In genomic region chr6:99721032-99721431, GRCm38 (mm10) we compare ENCODE assay signal across 18 mouse cellular contexts. TPM values are rescaled to one million over a fixed set of nuclear protein-coding genes. Genes with fewer than 3 reads are reported as not detected.
"Had no signal": no experiment of that assay in that cellular context is flagged by ENCODE, and none has a peak within 500 bp of the region (broad histone marks: within the 10 kb centered on the region; RNA-seq: fewer than 3 reads in every experiment).

No protein-coding gene starts in this region.

- DNase-seq: gastrocnemius, postnatal 14 days; gastrocnemius, postnatal 36 days; heart, postnatal 10 days; heart, postnatal 4 days; kidney, adult 11 months; kidney, adult 2 months; kidney, adult 9 months; kidney, postnatal 14 days; kidney, postnatal 4 days; layer of hippocampus, postnatal 36 days; left cerebral cortex, postnatal 4 days had no signal

- ATAC-seq: hindbrain, postnatal 0 days; intestine, embryonic 16.5 days; liver, embryonic 12.5 days had no signal

RNA-seq across cellular contexts. Expression of gene Prok2, which starts 5.2 kb away (rescaled TPM):
- total RNA-seq: gastrocnemius, adult 8-10 months; gastrocnemius, postnatal 14 days; gastrocnemius, postnatal 36 days; heart, adult 8-10 months; heart, postnatal 10 days; heart, postnatal 25 days; heart, postnatal 4 days; hindbrain, postnatal 0 days; liver, adult 2 months had no signal
